Mouse (Mus musculus) erythroid progenitor cell, adult 5-6 weeks (primary cell): ENCODE results near the gene Dzip1. TPM values are rescaled to one million over a fixed set of nuclear protein-coding genes. Genes with fewer than 3 reads are reported as not detected.

ENCODE experiments used
- ATAC-seq: replicated peaks from 2 replicates; pipeline ENCODE4 v1.8.0; 2016; ENCODE audit warnings: moderate number of reproducible peaks, mild to moderate bottlenecking, moderate TSS enrichment, inconsistent platforms; ENCODE audit not compliant: poor library complexity, low FRiP score, severe bottlenecking
- total RNA-seq, 2 experiments: library from RNA; stranded (forward) in 1 of 2; stranded (reverse) in 1 of 2; fragments of 150-400 nt in 1 of 2; fragments of 186-747, 209-891 nt in 1 of 2; gene quantifications; 2 replicates each; pipeline versions ENCODE4 v1.2.3 to v1.2.4; 2015 to 2017; ENCODE audit warnings: low replicate concordance in 2 of 2

Dzip1 gene
- total RNA-seq, 2 experiments from 2014 or later = 0.61 TPM; not detected in 1

DNA sequence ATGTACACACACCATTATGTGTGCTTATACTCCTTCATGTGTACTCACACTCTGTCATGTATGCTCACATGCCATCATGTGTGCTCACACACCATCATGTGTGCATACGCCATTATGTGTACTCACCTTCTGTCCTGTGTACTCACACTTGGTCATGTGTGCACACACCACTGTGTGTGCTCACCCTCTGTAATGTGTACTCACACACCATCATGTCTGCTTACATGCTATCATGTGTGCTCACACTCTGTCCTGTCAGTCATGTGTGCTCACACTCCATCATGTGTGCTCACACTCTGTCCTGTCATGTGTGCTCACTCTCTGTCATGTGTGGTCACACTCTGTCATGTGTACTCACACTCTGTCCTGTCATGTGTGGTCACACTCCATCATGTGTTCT is 85.2 kb downstream of the Dzip1 start:
- ATAC-seq = no peak

DNA sequence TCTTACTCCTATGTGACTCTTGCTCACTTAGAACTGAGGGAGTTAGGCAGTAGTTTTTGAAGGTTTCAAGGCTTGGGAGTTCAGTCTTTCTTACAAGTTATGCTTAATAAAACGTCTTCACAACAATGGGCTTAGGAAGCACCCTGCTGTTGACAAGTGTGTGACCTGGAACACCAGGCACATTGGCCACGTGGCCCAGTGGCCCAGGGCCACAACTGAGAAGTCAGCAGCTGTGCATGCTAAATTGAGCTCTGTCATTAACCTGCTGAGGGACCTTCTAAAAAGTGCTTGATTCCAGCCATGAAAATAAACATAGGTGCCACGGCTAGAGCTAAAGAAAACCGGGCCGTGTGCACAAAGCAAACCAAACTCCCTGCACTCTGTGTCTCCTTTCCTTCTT is 85.8 kb downstream of the Dzip1 start:
- no peak for ATAC-seq

DNA sequence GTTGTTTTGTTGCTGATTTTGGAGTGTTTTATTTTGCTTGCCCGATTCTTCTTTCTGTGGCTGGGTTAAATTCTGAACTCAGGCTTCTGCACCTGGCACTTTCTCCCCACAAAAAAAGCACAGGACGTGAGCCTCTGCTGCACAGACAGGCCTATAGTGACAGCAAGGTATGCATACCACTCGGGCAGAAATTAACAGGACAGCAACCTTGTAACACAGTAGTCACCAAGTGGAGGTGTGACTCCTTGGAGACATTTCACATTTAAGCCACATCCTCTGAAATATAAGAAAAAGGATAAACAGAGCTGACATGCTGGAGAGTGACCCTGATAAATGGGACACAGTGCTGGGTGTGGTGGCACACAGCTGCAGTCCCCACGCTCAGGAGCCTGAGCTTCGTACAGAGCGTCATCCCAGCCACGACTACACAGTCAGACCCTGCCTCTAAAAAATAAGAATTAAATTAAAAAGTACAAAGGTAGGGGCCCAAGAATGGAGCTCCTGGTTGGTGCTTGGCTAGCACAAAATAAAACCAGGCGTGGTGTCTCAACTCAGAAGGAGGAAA is 86.6 kb downstream of the Dzip1 start:
- no peak for ATAC-seq

GRCm38 (mm10) chr14:118836754-118837153 is 88.5 kb downstream of the Dzip1 start:
- ATAC-seq = peak; percentile 80

GRCm38 (mm10) chr14:118836145-118836544 is 89.1 kb downstream of the Dzip1 start:
- no peak for ATAC-seq

GRCm38 (mm10) chr14:118834313-118834712 is 90.9 kb downstream of the Dzip1 start:
- no peak for ATAC-seq

DNA sequence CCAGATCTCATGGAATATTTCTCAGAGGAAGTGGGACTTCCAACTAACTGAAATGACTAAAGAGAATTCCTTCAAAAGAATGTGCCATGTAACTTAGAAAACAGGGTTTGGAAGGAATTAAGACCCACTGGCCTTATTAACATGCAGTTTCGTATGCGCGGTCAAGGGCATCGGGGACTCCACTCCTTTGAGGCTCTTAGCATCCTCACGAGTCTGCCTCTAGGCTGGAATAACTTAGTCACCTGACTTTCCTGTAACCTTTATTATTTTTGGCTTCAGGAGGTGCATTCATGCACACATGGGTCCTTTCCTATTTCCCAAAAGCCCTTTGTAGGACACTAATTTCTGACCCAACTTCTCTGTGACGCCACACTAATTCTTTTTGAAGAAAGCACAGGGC is 92.0 kb downstream of the Dzip1 start:
- ATAC-seq = no peak

DNA sequence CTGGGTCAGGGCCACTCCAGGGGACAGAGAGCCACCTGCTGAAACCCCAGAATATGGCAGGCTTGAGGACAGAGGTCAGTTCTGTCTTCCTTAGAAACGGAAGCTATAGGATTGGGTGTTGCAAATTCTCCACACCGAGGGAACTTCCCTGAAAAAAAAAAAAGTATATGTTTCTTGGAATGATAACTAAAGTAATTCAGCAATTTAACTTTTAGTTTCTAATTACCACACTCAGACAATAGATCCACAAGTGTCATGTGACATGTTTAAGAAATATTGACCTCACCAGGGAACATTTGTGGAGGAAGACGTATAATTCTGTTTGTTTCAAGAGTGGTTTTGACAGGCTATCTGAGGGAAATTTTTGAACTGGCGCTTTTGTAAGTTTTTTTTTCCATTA is 93.7 kb downstream of the Dzip1 start:
- no peak for ATAC-seq

GRCm38 (mm10) chr14:118829331-118830095 is 95.7 kb downstream of the Dzip1 start:
- no peak for ATAC-seq

GRCm38 (mm10) chr14:118827283-118827904 is 97.9 kb downstream of the Dzip1 start:
- no peak for ATAC-seq

DNA sequence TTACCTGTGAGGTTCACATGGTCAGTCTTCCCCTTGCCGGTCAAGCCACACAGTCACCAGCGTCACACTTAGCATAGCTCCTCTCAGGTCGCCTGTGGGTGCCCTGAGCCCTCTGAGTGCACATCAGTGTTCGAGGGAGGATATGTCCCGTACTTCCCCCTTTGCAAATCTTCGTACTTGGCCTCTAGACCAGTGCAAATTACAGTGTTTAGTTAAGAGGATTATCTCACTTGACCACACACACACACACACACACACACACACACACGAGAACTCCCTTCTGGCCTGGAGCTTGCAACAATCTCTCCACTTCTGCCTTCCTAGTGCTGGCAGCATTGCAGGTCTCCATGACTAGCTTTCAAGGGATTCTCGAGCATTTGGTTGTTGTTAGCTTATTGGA is 98.9 kb downstream of the Dzip1 start:
- ATAC-seq = no peak

Other genes with a start within 250 kb of the Dzip1 start
- 16.3 and 17.7 TPM in 2 replicates for gene Abcc4, start 219.2 kb downstream of the Dzip1 start, total RNA-seq (2015; ENCODE audit: low replicate concordance)
- gene Abcc4, start 219.2 kb downstream of the Dzip1 start, total RNA-seq (2017; ENCODE audit: low replicate concordance) = 14.5 and 17.5 TPM in 2 replicates
- gene Cldn10, start 137.6 kb downstream of the Dzip1 start, total RNA-seq (2015; ENCODE audit: low replicate concordance) = 1.4 and 3.4 TPM in 2 replicates
- gene Cldn10, start 137.6 kb downstream of the Dzip1 start, total RNA-seq (2017; ENCODE audit: low replicate concordance) = not detected in 2 replicates
- gene Dnajc3, start 12.5 kb upstream of the Dzip1 start, total RNA-seq (2015; ENCODE audit: low replicate concordance) = 20.5 and 32.7 TPM in 2 replicates
- 27.8 and 51.5 TPM in 2 replicates for gene Dnajc3, start 12.5 kb upstream of the Dzip1 start, total RNA-seq (2017; ENCODE audit: low replicate concordance)
- 1.1 TPM in 1 of 2 replicates, not detected in the other for gene Uggt2, start 174.0 kb upstream of the Dzip1 start, total RNA-seq (2015; ENCODE audit: low replicate concordance)
- gene Uggt2, start 174.0 kb upstream of the Dzip1 start, total RNA-seq (2017; ENCODE audit: low replicate concordance) = not detected in 2 replicates
- gene Hs6st3, start 212.9 kb upstream of the Dzip1 start, total RNA-seq (2015; ENCODE audit: low replicate concordance) = not detected in 2 replicates
- not detected in 2 replicates for gene Hs6st3, start 212.9 kb upstream of the Dzip1 start, total RNA-seq (2017; ENCODE audit: low replicate concordance)